Mouse (Mus musculus) cerebellum, adult 2 months (tissue): ENCODE measurements around the gene Pfn1.

Source experiments
- CTCF ChIP-seq: fragments of 200-500 bp; IDR thresholded peaks from 2 replicates; pipeline ENCODE4 v1.5.1; 2011; ENCODE audit warnings: low read depth, mild to moderate bottlenecking, control low read depth, low read length, moderate library complexity, borderline replicate concordance; ENCODE audit not compliant: insufficient read depth
- POLR2A ChIP-seq: fragments of 200-500 bp; IDR thresholded peaks from 2 replicates; pipeline ENCODE4 v1.6.1; 2011; ENCODE audit warnings: low read length, control low read depth, borderline replicate concordance; ENCODE audit not compliant: insufficient read depth

GRCm38 (mm10) chr11:70687601-70688199, 33.3 kb upstream of the Pfn1 start, which contains the start of gene Camta2:
- peak; percentile 29; the same call in 1 of the 2 replicates for TF ChIP-seq CTCF
- peak; percentile 74 for TF ChIP-seq POLR2A
